Mouse (Mus musculus): ENCODE data around the gene Tbx6. TPM values are rescaled to one million over a fixed set of nuclear protein-coding genes. Genes with fewer than 3 reads are reported as not detected.

Tbx6 gene
- polyA plus RNA-seq, 1 experiment from 2014 or later = 0.79 TPM

- 83% methylated on average over 7 of the region's 7 CpGs for WGBS
- Histone ChIP-seq H3K27me3 (ENCODE audit: control insufficient read depth, insufficient read depth, low read length) (no peaks in the 10 kb centered on the region), H3K4me2 (replicated peaks; ENCODE audit: low read depth, low read length) (no peak overlapping the region), H3K4me3 (ENCODE audit: low read depth, low read length) (no peak overlapping the region), H3K27ac (ENCODE audit: low read depth, low read length) (no peak overlapping the region), H3K36me3 (ENCODE audit: control insufficient read depth, insufficient read depth, low read length) (no peaks in the 10 kb centered on the region), H3K9me3 (ENCODE audit: control insufficient read depth, low read length) (no peaks in the 10 kb centered on the region), H3K4me1 (replicated peaks; ENCODE audit: control insufficient read depth, insufficient read depth, low read length) (no peaks in the 10 kb centered on the region), H3K9ac (ENCODE audit: low read depth, low read length) (no peak overlapping the region)
- ATAC-seq (ENCODE audit: low FRiP score) (no peak), DNase-seq (ENCODE audit: low spot score) (no peak)
Observed at GRCm38 (mm10) chr7:126748824-126749223, 32.5 kb upstream of the Tbx6 start.

- no peak for ATAC-seq (ENCODE audit: low FRiP score)
- H3K27ac ChIP-seq (ENCODE audit: low read depth, low read length) = no peak overlapping the region
- no peaks in the 10 kb centered on the region for H3K9me3 ChIP-seq (ENCODE audit: control insufficient read depth, low read length)
- H3K4me2 ChIP-seq (replicated peaks; ENCODE audit: low read depth, low read length) = no peak overlapping the region
- no peaks in the 10 kb centered on the region for H3K4me1 ChIP-seq (replicated peaks; ENCODE audit: control insufficient read depth, insufficient read depth, low read length)
- no peak for DNase-seq (ENCODE audit: low spot score)
- no peak overlapping the region for H3K4me3 ChIP-seq (ENCODE audit: low read depth, low read length)
- no peaks in the 10 kb centered on the region for H3K27me3 ChIP-seq (ENCODE audit: control insufficient read depth, insufficient read depth, low read length)
- no peaks in the 10 kb centered on the region for H3K36me3 ChIP-seq (ENCODE audit: control insufficient read depth, insufficient read depth, low read length)
- 96% methylated on average over 17 of the region's 17 CpGs for WGBS
- H3K9ac ChIP-seq (ENCODE audit: low read depth, low read length) = no peak overlapping the region
Observed at GRCm38 (mm10) chr7:126749582-126750343, 31.5 kb upstream of the Tbx6 start.

GRCm38 (mm10) chr7:126754866-126755265, 26.4 kb upstream of the Tbx6 start:
- H3K9me3 ChIP-seq (ENCODE audit: control insufficient read depth, low read length) = no peaks in the 10 kb centered on the region
- no peak overlapping the region for H3K4me3 ChIP-seq (ENCODE audit: low read depth, low read length)
- no peaks in the 10 kb centered on the region for H3K27me3 ChIP-seq (ENCODE audit: control insufficient read depth, insufficient read depth, low read length)
- no peaks in the 10 kb centered on the region for H3K36me3 ChIP-seq (ENCODE audit: control insufficient read depth, insufficient read depth, low read length)
- H3K4me1 ChIP-seq (replicated peaks; ENCODE audit: control insufficient read depth, insufficient read depth, low read length) = no peaks in the 10 kb centered on the region; the same call in 1 of the 2 replicates
- H3K4me2 ChIP-seq (replicated peaks; ENCODE audit: low read depth, low read length) = no peak overlapping the region
- DNase-seq (ENCODE audit: low spot score) (peak; percentile 94), ATAC-seq (ENCODE audit: low FRiP score) (peak; percentile 47; the same call in 1 of the 2 replicates)
- H3K27ac ChIP-seq (ENCODE audit: low read depth, low read length) = no peak overlapping the region
- WGBS = 3% methylated on average over 9 of the region's 9 CpGs
- H3K9ac ChIP-seq (ENCODE audit: low read depth, low read length) = peak overlapping the region; percentile 17; the same call in 1 of the 2 replicates

- 0 out of 2 replicates have a peak overlapping the region, but pooled peaks have one; percentile 4 for H3K9ac ChIP-seq (ENCODE audit: low read depth, low read length)
- H3K27me3 ChIP-seq (ENCODE audit: control insufficient read depth, insufficient read depth, low read length) = no peaks in the 10 kb centered on the region
- 0 out of 2 replicates have a peak, but pooled peaks have one; percentile 5 for ATAC-seq (ENCODE audit: low FRiP score)
- DNase-seq (ENCODE audit: low spot score) = no peak
- H3K27ac ChIP-seq (ENCODE audit: low read depth, low read length) = no peak overlapping the region
- no peaks in the 10 kb centered on the region for H3K9me3 ChIP-seq (ENCODE audit: control insufficient read depth, low read length)
- WGBS = 62% methylated on average over 7 of the region's 7 CpGs
- H3K36me3 ChIP-seq (ENCODE audit: control insufficient read depth, insufficient read depth, low read length) = no peaks in the 10 kb centered on the region
- H3K4me1 ChIP-seq (replicated peaks; ENCODE audit: control insufficient read depth, insufficient read depth, low read length) = peaks cover 10% of the 10 kb centered on the region
- no peak overlapping the region for H3K4me3 ChIP-seq (ENCODE audit: low read depth, low read length)
- H3K4me2 ChIP-seq (replicated peaks; ENCODE audit: low read depth, low read length) = no peak overlapping the region
Observed at GRCm38 (mm10) chr7:126758539-126758938, 22.7 kb upstream of the Tbx6 start.

- H3K27ac ChIP-seq (ENCODE audit: low read depth, low read length) = peak within 1 kb of the TSS; percentile 80
- H3K27me3 ChIP-seq (ENCODE audit: control insufficient read depth, insufficient read depth, low read length) = no peaks in the 10 kb centered on the region
- H3K36me3 ChIP-seq (ENCODE audit: control insufficient read depth, insufficient read depth, low read length) = no peaks in the 10 kb centered on the region
- no peaks in the 10 kb centered on the region for H3K9me3 ChIP-seq (ENCODE audit: control insufficient read depth, low read length)
- under 1% methylated on average over 26 of the region's 38 CpGs for WGBS
- peak within 1 kb of the TSS; percentile 92 for H3K4me2 ChIP-seq (replicated peaks; ENCODE audit: low read depth, low read length)
- peak; percentile 73 for ATAC-seq (ENCODE audit: low FRiP score)
- peaks cover 10% of the 10 kb centered on the region for H3K4me1 ChIP-seq (replicated peaks; ENCODE audit: control insufficient read depth, insufficient read depth, low read length)
- peak; percentile 92 for DNase-seq (ENCODE audit: low spot score)
- H3K4me3 ChIP-seq (ENCODE audit: low read depth, low read length) = peak within 1 kb of the TSS; percentile 70
- H3K9ac ChIP-seq (ENCODE audit: low read depth, low read length) = peak within 1 kb of the TSS; percentile 89
Observed at GRCm38 (mm10) chr7:126759050-126759671, 22.1 kb upstream of the Tbx6 start, which contains the start of gene Mapk3. Gene Mapk3 (plus strand): TSS chr7:126759601.

GRCm38 (mm10) chr7:126759672-126760390, 21.5 kb upstream of the Tbx6 start:
- WGBS = under 1% methylated on average over 24 of the region's 24 CpGs
- H3K9ac ChIP-seq (ENCODE audit: low read depth, low read length) = peak overlapping the region; percentile 89
- peaks cover 10% of the 10 kb centered on the region for H3K4me1 ChIP-seq (replicated peaks; ENCODE audit: control insufficient read depth, insufficient read depth, low read length)
- ATAC-seq (ENCODE audit: low FRiP score) (peak; percentile 72), DNase-seq (ENCODE audit: low spot score) (peak; percentile 37)
- H3K27ac ChIP-seq (ENCODE audit: low read depth, low read length) = peak overlapping the region; percentile 80
- H3K4me2 ChIP-seq (replicated peaks; ENCODE audit: low read depth, low read length) = peak overlapping the region; percentile 92
- no peaks in the 10 kb centered on the region for H3K36me3 ChIP-seq (ENCODE audit: control insufficient read depth, insufficient read depth, low read length)
- H3K4me3 ChIP-seq (ENCODE audit: low read depth, low read length) = peak overlapping the region; percentile 70
- no peaks in the 10 kb centered on the region for H3K9me3 ChIP-seq (ENCODE audit: control insufficient read depth, low read length)
- H3K27me3 ChIP-seq (ENCODE audit: control insufficient read depth, insufficient read depth, low read length) = no peaks in the 10 kb centered on the region

- Histone ChIP-seq H3K9ac (ENCODE audit: low read depth, low read length) (peak overlapping the region; percentile 89), H3K4me2 (replicated peaks; ENCODE audit: low read depth, low read length) (peak overlapping the region; percentile 92), H3K27ac (ENCODE audit: low read depth, low read length) (peak overlapping the region; percentile 80), H3K4me3 (ENCODE audit: low read depth, low read length) (peak overlapping the region; percentile 70), H3K9me3 (ENCODE audit: control insufficient read depth, low read length) (no peaks in the 10 kb centered on the region), H3K36me3 (ENCODE audit: control insufficient read depth, insufficient read depth, low read length) (no peaks in the 10 kb centered on the region), H3K27me3 (ENCODE audit: control insufficient read depth, insufficient read depth, low read length) (no peaks in the 10 kb centered on the region), H3K4me1 (replicated peaks; ENCODE audit: control insufficient read depth, insufficient read depth, low read length) (peaks cover 10% of the 10 kb centered on the region)
- peak; percentile 5; the same call in 1 of the 2 replicates for ATAC-seq (ENCODE audit: low FRiP score)
- WGBS = 19% methylated on average over 3 of the region's 3 CpGs
- peak; percentile 28 for DNase-seq (ENCODE audit: low spot score)
Observed at GRCm38 (mm10) chr7:126760391-126760802, 20.9 kb upstream of the Tbx6 start.

- no peaks in the 10 kb centered on the region for H3K27me3 ChIP-seq (ENCODE audit: control insufficient read depth, insufficient read depth, low read length)
- H3K9me3 ChIP-seq (ENCODE audit: control insufficient read depth, low read length) = no peaks in the 10 kb centered on the region
- ATAC-seq (ENCODE audit: low FRiP score) (no peak), DNase-seq (ENCODE audit: low spot score) (no peak)
- WGBS = 71% methylated on average over 4 of the region's 4 CpGs
- H3K9ac ChIP-seq (ENCODE audit: low read depth, low read length) = no peak overlapping the region
- H3K4me2 ChIP-seq (replicated peaks; ENCODE audit: low read depth, low read length) = peak overlapping the region; percentile 92; the same call in 1 of the 2 replicates
- H3K4me3 ChIP-seq (ENCODE audit: low read depth, low read length) = peak overlapping the region; percentile 70
- H3K27ac ChIP-seq (ENCODE audit: low read depth, low read length) = no peak overlapping the region
- peaks cover 10% of the 10 kb centered on the region for H3K4me1 ChIP-seq (replicated peaks; ENCODE audit: control insufficient read depth, insufficient read depth, low read length)
- H3K36me3 ChIP-seq (ENCODE audit: control insufficient read depth, insufficient read depth, low read length) = no peaks in the 10 kb centered on the region
Observed at GRCm38 (mm10) chr7:126760956-126761355, 20.3 kb upstream of the Tbx6 start.
